Mouse (Mus musculus) erythroblast, embryonic 14.5 days (primary cell): ENCODE measurements around the gene Eif2ak3. TPM values are rescaled to one million over a fixed set of nuclear protein-coding genes. Genes with fewer than 3 reads are reported as not detected.
A peak's percentile ranks its signal among the peaks of the same experiment; 100 is the strongest.
"Not testable (repeated sequence)": the region's sequence is repeated elsewhere in the genome, so short reads cannot be mapped to it uniquely, and the experiment has no call there.

ENCODE experiments used
- H3K27me3 ChIP-seq: 2 replicates; pipeline ENCODE4 v1.6.1; 2012; ENCODE audit warnings: inconsistent platforms; ENCODE audit not compliant: control insufficient read depth
- H3K36me3 ChIP-seq: 2 replicates; pipeline ENCODE4 v1.6.1; 2012; ENCODE audit warnings: mild to moderate bottlenecking, inconsistent platforms; ENCODE audit not compliant: control insufficient read depth
- H3K4me1 ChIP-seq: 2 replicates; pipeline ENCODE4 v1.6.1; 2012; ENCODE audit warnings: inconsistent platforms; ENCODE audit not compliant: control insufficient read depth
- H3K4me3 ChIP-seq: replicated peaks from 2 replicates; pipeline ENCODE3; 2012; ENCODE audit warnings: moderate library complexity, mild to moderate bottlenecking, inconsistent platforms
- H3K9me3 ChIP-seq: 2 replicates; pipeline ENCODE4 v1.6.1; 2012; ENCODE audit warnings: low read length, inconsistent platforms, mixed read lengths; ENCODE audit not compliant: control insufficient read depth
- GATA1 ChIP-seq: IDR thresholded peaks from 2 replicates; pipeline ENCODE4 v1.6.1; 2012; ENCODE audit warnings: low read length, inconsistent platforms, mixed read lengths
- TAL1 ChIP-seq: IDR thresholded peaks from 3 replicates; pipeline ENCODE4 v1.6.1; 2012; ENCODE audit warnings: low read length, inconsistent platforms, mixed read lengths
- polyA plus RNA-seq: library from polyadenylated mRNA; stranded (reverse); fragments of >175 nt; gene quantifications from 2 replicates; pipeline ENCODE4 v1.2.3, GENCODE M21; 2012

The Eif2ak3 gene
- polyA plus RNA-seq, 1 experiment, result 0.09 TPM

DNA sequence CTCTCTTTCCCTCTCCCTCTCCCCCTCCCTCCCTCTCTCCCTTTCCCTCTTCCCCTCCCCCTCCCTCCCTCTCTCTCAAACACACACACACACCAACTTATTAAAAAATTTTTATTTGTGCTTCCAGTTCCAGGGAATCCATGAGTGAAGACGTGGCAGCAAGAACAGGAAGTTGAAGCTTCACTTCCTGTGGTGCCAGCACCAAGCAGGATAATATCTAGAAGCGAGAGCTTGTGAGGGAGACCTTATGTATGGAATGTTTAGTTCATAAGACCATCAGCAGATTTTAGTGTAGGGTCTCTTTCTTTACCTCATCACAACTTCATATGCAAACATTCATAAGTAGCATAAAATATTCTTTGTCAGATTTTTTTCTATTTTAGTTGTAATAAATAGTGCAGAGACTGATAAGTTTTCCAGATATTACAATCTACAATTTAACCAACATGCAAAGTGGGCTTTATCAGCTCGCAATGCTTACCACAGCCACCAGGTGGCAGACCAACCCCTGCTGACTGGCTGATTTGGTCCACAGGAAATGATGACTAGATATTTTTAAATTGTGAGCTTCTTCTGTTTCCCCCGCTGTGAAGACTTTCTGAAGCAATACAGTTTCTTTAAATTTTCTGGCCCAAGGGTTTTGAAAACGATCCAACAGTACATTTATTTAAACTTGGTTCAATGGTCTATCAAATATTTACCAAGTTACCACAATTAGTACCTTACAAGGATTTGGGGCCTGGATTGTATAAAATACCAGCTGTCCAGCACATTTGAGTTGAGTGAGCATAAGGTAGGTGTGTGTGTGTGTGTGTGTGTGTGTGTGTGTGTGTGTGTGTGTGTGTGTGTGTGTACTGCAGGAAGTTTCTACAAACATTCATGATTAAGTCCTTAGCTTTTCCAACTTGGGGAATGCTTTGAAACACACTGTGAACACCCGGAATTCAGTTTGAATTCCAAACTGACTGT lies 32.5 kb upstream of the Eif2ak3 start:
- H3K4me3 ChIP-seq, result no peak overlapping the region
- TF ChIP-seq GATA1, result 0 out of 2 replicates have a peak, but pooled peaks have one; percentile 41
- no peak for TF ChIP-seq TAL1
- H3K4me1 ChIP-seq, result peaks cover 13% of the 10 kb centered on the region
- H3K36me3 ChIP-seq, result no peaks in the 10 kb centered on the region
- H3K9me3 ChIP-seq, result no peaks in the 10 kb centered on the region
- no peaks in the 10 kb centered on the region for H3K27me3 ChIP-seq

- Histone ChIP-seq H3K9me3 (no peaks in the 10 kb centered on the region), H3K36me3 (no peaks in the 10 kb centered on the region), H3K4me1 (peaks cover 13% of the 10 kb centered on the region), H3K4me3 (no peak overlapping the region), H3K27me3 (no peaks in the 10 kb centered on the region)
- TF ChIP-seq TAL1 (no peak), GATA1 (no peak)
Observed at GRCm38 (mm10) chr6:70812526-70812895, 31.8 kb upstream of the Eif2ak3 start.

DNA sequence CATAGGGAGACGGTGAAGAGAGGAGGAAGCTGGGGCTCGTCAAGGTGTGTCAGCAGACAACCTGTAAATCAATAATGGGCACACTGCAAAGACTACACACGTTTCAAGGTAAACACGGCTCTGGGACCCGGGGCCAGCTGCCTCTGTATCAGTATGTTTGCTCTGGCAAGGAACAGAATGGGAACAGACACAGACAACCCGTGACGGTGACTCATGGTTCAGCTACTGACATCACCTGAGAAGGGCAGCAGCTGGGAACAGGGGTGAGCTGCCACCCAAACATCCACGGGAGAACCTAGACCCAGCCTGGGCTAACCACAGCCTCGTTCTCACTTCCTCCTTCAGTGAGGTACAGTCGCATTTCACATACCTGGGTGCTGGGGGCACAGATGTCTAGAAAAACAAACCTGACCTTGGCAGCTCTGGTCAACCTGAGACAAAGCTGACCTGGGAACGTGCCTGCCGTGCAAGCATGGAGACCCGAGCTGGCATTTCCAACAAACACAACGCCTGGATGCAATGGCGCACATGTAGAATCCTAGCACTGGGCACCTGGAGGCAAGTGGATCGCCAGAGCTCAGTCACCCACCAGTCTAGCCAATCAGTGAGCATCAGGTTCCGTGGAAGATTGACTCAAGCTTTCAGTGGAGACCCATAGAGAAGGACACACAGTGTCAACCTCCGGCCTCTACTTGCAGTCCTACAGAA lies 30.2 kb upstream of the Eif2ak3 start:
- H3K4me3 ChIP-seq, result no peak overlapping the region
- H3K27me3 ChIP-seq, result no peaks in the 10 kb centered on the region
- no peak for TF ChIP-seq GATA1
- TF ChIP-seq TAL1, result no peak
- peaks cover 13% of the 10 kb centered on the region for H3K4me1 ChIP-seq
- H3K36me3 ChIP-seq, result no peaks in the 10 kb centered on the region
- H3K9me3 ChIP-seq, result no peaks in the 10 kb centered on the region

GRCm38 (mm10) chr6:70814629-70814950 lies 29.7 kb upstream of the Eif2ak3 start:
- no peak for TF ChIP-seq GATA1
- no peak for TF ChIP-seq TAL1
- Histone ChIP-seq H3K4me3 (no peak overlapping the region), H3K36me3 (no peaks in the 10 kb centered on the region), H3K4me1 (peaks cover 12% of the 10 kb centered on the region), H3K27me3 (no peaks in the 10 kb centered on the region), H3K9me3 (no peaks in the 10 kb centered on the region)

DNA sequence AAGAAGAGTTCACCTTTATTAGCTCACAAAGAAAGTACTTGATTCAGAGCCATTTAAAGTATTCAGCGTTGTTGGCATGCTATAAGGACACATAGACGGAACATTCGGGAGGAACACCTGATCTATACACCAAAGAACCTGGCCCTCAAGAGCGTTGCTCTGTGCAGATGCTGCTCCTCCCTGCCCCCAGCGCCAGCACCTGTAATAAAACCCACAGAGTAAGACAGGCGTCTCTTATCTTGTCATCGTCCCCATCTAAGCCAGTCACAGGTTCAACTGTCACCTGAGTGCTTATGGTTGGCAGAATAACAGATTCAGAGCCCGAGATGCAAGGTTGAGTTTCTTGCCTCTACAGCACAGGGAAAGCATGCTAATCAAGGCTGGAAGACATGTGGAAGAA lies 28.8 kb upstream of the Eif2ak3 start:
- no peaks in the 10 kb centered on the region for H3K9me3 ChIP-seq
- H3K4me1 ChIP-seq, result peaks cover 10% of the 10 kb centered on the region
- H3K27me3 ChIP-seq, result no peaks in the 10 kb centered on the region
- H3K4me3 ChIP-seq, result no peak overlapping the region
- TF ChIP-seq TAL1 (no peak), GATA1 (no peak)
- H3K36me3 ChIP-seq, result no peaks in the 10 kb centered on the region

GRCm38 (mm10) chr6:70821566-70821965 lies 22.7 kb upstream of the Eif2ak3 start:
- H3K36me3 ChIP-seq, result no peaks in the 10 kb centered on the region
- no peak overlapping the region for H3K4me3 ChIP-seq
- no peaks in the 10 kb centered on the region for H3K9me3 ChIP-seq
- TF ChIP-seq GATA1 (no peak), TAL1 (no peak)
- H3K27me3 ChIP-seq, result no peaks in the 10 kb centered on the region
- peaks cover 36% of the 10 kb centered on the region for H3K4me1 ChIP-seq

DNA sequence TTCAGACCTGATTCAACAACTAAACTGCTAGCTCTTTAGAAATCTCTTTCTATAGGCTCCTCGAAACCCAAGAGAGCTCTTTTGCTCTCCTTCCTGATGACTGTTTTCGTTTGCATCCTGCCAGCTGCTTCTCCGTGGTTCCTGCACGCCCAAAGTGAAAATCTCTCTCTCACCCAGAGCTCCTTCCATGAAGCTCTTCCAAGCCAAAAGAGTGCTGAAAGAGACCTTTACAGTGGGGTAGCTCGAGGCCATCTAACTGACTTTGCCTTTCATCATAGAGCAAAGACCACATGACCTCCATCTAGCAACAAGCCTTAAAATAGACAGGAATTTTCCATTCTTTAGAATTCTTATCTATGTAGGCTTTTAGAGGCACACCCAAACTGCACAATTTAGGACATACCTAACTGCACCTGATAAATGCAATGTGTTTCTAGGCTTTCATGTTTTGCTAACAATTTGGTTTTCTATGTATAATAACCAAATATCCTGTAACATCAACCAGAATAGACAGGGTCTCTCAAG lies 21.9 kb upstream of the Eif2ak3 start:
- Histone ChIP-seq H3K4me1 (peaks cover 36% of the 10 kb centered on the region), H3K36me3 (no peaks in the 10 kb centered on the region), H3K4me3 (no peak overlapping the region), H3K9me3 (no peaks in the 10 kb centered on the region; the same call in 1 of the 2 replicates), H3K27me3 (no peaks in the 10 kb centered on the region)
- no peak for TF ChIP-seq TAL1
- TF ChIP-seq GATA1, result no peak

DNA sequence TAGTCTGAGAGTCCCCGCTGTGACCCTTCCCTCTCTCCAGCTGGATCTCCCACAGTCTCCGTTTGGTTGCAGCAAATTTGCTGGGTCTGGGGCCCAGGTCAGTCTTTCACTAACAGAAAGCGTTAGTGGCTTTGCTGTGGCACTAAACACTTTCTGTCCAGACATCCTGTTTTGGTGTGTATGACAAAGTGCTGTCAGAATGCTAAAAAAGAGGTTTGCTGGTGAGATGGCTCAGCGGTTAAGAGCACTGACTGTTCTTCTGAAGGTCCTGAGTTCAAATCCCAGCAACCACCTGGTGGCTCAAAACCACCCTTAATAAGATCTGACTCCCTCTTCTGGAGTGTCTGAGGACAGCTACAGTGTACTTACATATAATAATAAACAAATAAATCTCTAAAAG lies 21.0 kb upstream of the Eif2ak3 start:
- peaks cover 36% of the 10 kb centered on the region for H3K4me1 ChIP-seq
- H3K9me3 ChIP-seq, H3K4me3 ChIP-seq, H3K27me3 ChIP-seq, H3K36me3 ChIP-seq: not testable (repeated sequence)

- Histone ChIP-seq H3K27me3 (no peaks in the 10 kb centered on the region), H3K9me3 (no peaks in the 10 kb centered on the region; the same call in 1 of the 2 replicates), H3K36me3 (no peaks in the 10 kb centered on the region), H3K4me1 (peaks cover 36% of the 10 kb centered on the region), H3K4me3 (peak overlapping the region; percentile 64)
- TF ChIP-seq TAL1 (no peak), GATA1 (no peak)
Observed at GRCm38 (mm10) chr6:70824085-70824986, 20.0 kb upstream of the Eif2ak3 start.
